Mouse (Mus musculus): ENCODE data around the gene Gas2.

- TF ChIP-seq CTCF (IDR thresholded peaks at IDR 0.05; ENCODE audit: extremely low read depth, insufficient read depth, low read length) (no peak), POLR2A (IDR thresholded peaks at IDR 0.05; ENCODE audit: extremely low read depth, insufficient read depth, low read length) (no peak)
Observed at GRCm38 (mm10) chr7:51876316-51876715, 14.5 kb downstream of the Gas2 start.
